Mouse (Mus musculus): ENCODE measurements around the gene Ctrb1. TPM values are rescaled to one million over a fixed set of nuclear protein-coding genes. Genes with fewer than 3 reads are reported as not detected.

The Ctrb1 gene
- total RNA-seq, 2 experiments from 2014 or later, result not detected

DNA sequence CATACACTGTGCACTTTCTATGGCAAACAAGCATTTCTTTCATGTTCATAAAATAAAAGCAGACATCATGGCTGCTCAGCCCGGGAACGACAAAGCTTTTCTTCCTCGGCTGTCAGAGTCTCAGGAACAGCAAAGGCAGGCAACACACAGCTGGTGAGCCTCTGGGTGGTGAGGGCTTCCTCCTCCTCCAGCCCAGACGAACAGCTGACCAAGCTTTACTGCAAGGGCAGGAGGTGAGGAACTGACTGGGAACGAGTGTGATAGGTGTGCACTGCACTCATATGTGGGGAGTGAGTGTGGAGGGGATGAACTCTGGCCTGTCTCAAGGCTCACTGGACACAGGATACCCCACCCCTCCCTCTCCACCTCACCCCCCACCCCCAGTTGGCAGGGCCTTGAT is 28.1 kb upstream of the Ctrb1 start:
- no peak for ATAC-seq (replicated peaks; ENCODE audit: low FRiP score, poor library complexity, severe bottlenecking)

GRCm38 (mm10) chr8:111717866-111718265 is 27.1 kb upstream of the Ctrb1 start:
- no peak for ATAC-seq (replicated peaks; ENCODE audit: low FRiP score, poor library complexity, severe bottlenecking)

DNA sequence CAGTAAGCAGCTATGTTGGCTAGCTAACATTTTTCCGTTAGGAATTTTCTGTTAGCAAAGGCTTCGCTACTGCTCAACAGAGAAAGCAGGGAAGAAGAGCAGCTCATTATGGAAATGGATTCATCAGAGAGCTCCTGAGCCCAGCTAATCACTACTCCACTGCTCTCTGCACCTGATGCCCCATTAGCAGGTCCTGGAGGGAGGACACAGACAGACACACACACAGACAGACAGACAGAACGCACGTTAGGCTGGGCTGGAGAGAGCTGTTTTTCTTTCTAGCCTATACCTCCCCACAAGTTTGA is 26.6 kb upstream of the Ctrb1 start:
- ATAC-seq (replicated peaks; ENCODE audit: low FRiP score, poor library complexity, severe bottlenecking), result no peak

DNA sequence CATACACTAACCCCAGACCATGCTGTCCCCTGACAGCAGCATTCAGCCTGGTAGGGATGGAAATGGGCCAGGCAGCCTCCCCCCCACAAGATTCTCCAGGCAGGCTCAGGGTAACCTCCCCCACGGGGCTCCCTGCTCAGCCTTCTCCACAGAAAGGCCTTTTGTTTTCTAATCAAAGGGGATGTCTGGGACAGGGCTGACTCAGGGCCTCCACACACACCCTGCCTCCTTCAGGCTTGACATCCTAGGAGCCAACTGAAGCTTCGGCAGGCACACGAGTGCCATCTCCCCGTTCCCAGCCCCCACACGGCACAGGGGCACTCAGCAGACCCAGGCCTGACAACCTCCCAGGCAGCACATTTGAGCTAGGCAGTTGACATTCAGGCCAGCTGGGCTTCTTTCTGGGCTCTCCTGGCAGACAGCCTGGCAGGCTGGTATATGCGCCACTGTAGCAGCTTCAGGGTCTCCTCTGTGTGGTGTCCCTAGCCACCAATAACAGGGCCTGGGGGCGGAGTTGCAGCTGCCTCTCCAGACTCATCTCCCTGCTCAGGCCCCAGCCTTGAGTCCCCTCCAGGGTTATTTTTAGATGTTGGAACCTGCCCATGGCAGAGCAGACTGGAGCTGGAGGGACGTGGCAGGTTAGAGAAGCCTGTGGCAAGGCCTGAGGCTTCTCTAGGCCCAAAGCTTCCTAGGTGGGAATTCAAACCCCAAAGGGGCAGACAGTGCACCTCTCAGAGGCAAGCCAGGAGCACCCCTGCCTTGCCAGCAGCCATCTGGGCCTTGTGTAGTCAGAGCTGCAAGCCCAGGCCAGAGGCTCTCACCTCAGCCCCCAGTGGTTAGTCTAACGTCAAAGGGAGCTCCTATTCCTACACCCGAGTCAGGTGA is 26.0 kb upstream of the Ctrb1 start:
- no peak for ATAC-seq (replicated peaks; ENCODE audit: low FRiP score, poor library complexity, severe bottlenecking)

DNA sequence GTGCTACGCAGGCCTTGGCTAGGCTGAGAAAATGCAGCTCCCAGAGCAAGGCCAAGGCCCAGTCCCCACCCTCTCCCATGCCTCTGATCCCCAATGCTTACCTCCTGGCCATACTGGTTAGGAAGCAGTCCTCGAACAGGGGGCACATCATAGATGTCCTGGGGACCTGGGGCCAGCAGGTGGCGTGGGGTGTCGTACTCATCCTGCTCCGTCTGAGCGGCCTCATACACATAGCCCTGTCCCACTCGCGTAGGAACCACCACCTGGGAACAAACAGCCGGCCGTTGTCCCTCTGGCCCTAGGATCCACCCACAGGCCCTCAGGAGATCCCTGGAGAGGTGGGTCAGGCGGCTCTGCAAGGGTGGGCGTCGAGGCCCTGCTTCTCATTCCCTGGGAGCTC is 24.7 kb upstream of the Ctrb1 start:
- ATAC-seq (replicated peaks; ENCODE audit: low FRiP score, poor library complexity, severe bottlenecking), result no peak

- ATAC-seq (replicated peaks; ENCODE audit: low FRiP score, poor library complexity, severe bottlenecking), result no peak
Observed at GRCm38 (mm10) chr8:111714295-111714694, 23.5 kb upstream of the Ctrb1 start.

GRCm38 (mm10) chr8:111713817-111714216 is 23.0 kb upstream of the Ctrb1 start:
- no peak for ATAC-seq (replicated peaks; ENCODE audit: low FRiP score, poor library complexity, severe bottlenecking)

DNA sequence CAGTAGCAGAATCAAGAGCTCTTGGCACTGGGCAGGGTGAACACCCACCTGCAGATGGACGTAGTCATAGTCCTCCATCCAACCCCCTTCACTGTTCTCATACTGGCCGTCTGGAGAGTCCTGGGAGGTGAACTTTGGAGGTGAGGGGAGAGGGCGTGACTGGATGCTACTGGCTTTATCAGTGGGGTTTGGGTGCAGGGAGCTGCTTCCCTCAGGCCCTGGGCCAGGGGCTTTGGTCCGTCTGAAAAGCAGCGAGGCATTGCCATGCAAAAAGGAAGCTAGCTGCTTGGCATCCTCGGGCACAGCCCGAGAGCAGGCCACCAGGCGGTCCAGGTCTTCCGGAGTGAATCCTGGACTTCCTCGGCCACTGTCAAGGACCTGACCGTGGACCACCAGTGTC is 22.5 kb upstream of the Ctrb1 start:
- no peak for ATAC-seq (replicated peaks; ENCODE audit: low FRiP score, poor library complexity, severe bottlenecking)

DNA sequence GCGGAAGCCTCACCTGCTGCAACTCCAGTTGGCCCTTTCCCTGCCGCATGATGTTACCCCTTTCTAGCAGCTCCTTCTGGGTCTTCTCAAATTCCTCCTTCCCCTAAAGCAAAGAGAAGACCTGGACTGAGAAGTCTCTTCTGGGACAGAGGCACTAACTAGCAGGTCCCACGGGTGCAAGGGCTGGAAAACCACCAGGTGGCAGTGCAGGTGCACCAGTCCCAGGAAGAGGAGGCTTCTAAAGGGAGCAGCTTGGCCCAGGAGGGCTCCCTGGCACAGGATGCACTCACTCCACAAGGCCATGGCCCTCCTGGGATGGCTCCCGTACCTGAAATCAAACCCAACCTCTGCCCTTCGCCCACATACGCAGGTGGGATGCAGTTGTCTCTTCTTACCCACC is 21.8 kb upstream of the Ctrb1 start:
- no peak for ATAC-seq (replicated peaks; ENCODE audit: low FRiP score, poor library complexity, severe bottlenecking)

DNA sequence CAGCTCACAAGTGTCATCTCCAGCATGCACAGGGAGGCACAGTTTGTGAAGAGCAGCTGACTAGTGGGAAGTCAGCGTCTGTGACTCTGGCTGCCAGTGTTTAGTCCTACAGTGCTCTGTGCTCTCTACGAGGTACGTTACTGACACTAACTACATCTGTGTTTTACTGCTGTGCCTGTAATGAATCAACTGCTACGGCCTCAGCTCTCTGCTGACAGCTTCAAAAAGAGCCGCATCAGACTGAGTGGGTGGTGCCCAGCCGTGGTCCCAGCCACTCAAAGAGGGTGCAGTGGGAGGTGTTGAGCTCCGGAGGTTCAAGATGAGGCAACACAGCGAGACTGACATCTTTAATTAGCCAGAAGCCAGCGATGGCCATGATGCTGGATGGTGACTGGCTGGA is 21.3 kb upstream of the Ctrb1 start:
- ATAC-seq (replicated peaks; ENCODE audit: low FRiP score, poor library complexity, severe bottlenecking), result no peak

DNA sequence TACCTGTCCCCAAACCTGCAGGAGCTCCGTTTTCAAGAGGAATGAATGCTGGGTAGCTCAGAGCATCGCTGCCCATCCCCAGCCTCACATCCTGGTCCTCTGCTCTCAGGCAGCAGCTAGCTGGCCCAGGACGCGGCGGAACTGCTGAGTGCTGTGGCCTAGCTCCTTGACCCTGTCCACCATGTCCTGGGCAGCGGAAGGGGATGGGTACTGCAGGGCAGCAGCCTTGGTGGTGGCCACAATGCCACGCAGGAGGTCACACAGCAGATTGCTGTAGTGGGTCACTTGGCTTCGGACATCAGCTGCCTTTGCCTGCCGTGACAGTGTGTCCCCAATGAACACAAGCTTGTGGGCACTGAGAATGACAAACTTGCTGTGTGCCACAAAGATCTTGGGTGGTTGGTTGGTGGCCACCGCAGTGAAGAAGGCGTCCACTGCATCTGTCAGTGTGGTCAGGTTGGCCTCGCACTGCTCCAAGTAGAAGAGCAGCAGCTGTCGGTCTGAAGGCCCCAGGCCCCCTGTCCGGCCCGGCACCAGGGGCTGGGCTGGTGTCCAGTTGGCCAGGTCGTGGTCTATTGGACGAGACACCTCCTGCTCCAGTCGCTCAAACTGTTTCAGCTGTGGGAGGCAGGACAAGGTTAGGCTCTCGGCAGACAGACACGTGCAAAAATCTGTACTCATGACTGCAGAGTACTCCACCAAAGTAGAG is 20.1 kb upstream of the Ctrb1 start:
- ATAC-seq (replicated peaks; ENCODE audit: low FRiP score, poor library complexity, severe bottlenecking), result no peak

DNA sequence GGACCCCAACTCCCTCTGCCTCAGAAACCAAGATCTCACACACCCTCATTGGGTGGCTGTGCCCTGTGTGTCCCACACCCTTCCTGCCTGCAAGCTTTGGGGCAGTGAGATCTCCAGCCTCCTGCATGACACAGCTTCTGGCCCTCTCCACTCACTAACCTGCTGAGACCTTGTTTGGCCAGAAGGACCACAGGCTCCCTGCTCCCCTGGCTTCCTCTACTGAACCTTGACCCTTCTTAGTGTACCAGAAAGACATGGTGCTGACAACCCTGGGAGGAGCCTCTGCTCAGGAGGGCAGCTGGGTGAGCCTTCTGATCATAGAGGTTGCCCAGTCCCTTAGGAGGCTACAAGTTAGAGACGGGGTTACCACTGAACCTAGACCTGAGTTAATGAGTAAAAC is 18.4 kb upstream of the Ctrb1 start:
- no peak for ATAC-seq (replicated peaks; ENCODE audit: low FRiP score, poor library complexity, severe bottlenecking)

- ATAC-seq (replicated peaks; ENCODE audit: low FRiP score, poor library complexity, severe bottlenecking), result no peak
Observed at GRCm38 (mm10) chr8:111708265-111708664, 17.5 kb upstream of the Ctrb1 start.

DNA sequence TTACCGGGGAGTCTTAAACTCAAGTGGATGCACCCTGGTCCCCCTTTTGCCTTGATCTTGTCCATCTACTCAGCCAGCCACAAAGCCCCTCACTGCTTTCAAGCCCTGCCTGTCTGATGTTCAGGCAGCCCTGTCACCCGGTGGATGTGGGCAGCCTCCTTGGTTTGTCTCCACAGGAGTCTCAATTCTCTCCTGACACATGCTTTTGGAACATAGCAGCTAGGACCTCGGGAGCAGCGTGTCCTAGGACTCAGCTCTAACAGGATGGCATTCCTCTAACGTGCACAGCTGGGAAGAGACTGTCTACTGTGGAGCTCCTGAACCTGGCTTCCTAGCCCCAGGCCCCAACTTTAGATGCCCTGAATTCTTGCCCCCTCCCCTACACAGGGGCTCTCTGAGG is 14.9 kb upstream of the Ctrb1 start:
- no peak for ATAC-seq (replicated peaks; ENCODE audit: low FRiP score, poor library complexity, severe bottlenecking)

DNA sequence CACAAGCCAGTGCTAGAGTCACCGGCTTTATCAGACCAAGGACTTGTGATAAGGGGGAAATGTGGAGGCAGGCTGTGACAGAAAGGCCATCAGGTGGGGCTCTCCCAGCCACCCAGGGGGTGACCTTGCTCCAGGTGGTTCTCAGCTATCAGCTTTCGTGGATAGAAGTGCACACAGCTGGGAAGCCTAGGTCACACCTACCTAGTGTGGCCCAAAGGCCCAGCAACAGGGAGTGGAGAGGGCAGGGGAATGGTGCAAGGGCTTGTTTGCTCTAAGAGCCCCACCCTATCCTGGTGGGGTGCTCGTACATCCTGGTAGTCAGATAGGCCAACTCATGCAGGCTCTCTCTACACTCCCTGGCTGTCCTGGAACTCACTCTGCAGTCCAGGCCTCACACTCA is 14.4 kb upstream of the Ctrb1 start:
- ATAC-seq (replicated peaks; ENCODE audit: low FRiP score, poor library complexity, severe bottlenecking), result no peak

GRCm38 (mm10) chr8:111704585-111704984 is 13.8 kb upstream of the Ctrb1 start:
- ATAC-seq (replicated peaks; ENCODE audit: low FRiP score, poor library complexity, severe bottlenecking), result no peak

- no peak; the same call in 1 of the 2 replicates for ATAC-seq (replicated peaks; ENCODE audit: low FRiP score, poor library complexity, severe bottlenecking)
Observed at GRCm38 (mm10) chr8:111701380-111701779, 10.6 kb upstream of the Ctrb1 start.

- no peak for ATAC-seq (replicated peaks; ENCODE audit: low FRiP score, poor library complexity, severe bottlenecking)
Observed at GRCm38 (mm10) chr8:111700740-111701139, 9.9 kb upstream of the Ctrb1 start.

DNA sequence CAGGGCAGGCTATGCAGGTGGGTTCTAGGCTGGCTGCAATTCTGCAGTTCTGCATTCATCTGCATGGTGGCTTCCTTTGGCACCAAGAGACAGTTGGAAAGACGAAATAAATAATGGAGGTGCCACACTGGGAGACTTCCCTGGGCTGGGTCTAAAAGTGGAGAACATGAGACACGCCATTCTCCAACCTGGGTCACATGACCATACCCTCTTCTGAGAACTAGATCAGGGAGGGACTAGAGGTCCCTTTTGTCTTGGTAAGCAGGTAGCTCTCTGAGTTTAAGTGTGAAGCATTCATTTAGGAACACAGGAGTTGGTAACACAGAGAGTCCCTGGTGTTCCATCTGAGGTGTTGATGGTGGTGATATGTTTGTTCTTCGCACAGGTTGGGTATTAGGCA is 9.4 kb upstream of the Ctrb1 start:
- ATAC-seq (replicated peaks; ENCODE audit: low FRiP score, poor library complexity, severe bottlenecking), result no peak

DNA sequence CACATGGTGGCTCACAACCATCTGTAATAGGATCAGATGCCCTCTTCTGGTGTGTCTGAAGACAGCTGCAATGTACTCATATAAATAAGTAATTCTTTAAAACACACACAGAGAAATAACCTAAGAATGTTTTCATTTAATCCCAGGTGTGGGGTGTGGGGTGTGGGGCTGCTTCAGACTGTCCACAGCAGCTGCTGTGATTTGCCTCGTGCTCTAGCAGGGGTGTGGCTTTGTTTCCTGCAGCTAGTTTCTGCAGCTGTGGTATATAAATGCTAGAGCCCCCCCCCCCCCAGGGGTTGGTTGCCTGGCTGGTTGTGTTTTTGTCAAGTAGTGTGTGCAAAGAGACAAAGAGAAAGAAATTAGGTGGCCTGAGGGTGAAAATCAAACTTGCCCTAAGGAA is 8.2 kb upstream of the Ctrb1 start:
- ATAC-seq (replicated peaks; ENCODE audit: low FRiP score, poor library complexity, severe bottlenecking), result no peak

- ATAC-seq (replicated peaks; ENCODE audit: low FRiP score, poor library complexity, severe bottlenecking), result no peak
Observed at GRCm38 (mm10) chr8:111697655-111698054, 6.8 kb upstream of the Ctrb1 start.

DNA sequence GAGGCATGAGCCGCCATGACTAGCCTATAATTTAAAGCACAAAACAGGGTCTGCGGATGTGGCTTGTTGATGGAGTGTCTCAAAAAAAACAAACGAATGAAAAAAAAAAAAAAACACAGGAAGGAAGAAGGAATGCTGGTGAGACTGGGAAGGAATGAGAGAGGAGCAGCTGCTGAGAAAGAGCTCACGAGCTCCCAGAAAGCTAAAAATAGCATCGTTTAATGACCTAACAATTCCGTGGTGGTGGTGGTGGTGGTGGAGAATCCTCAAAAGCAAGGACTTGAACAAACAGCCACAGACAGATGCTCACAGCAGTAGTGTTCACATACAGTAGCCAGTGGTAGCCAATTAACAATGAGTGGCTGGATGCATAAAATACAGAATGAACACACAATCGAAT is 4.6 kb upstream of the Ctrb1 start:
- ATAC-seq (replicated peaks; ENCODE audit: low FRiP score, poor library complexity, severe bottlenecking), result no peak
